Mouse (Mus musculus) midbrain, embryonic 16.5 days (tissue): ENCODE results near the gene D11Wsu47e. TPM values are rescaled to one million over a fixed set of nuclear protein-coding genes. Genes with fewer than 3 reads are reported as not detected.

ENCODE experiments used
- ATAC-seq: fragments of 200-750 bp; cut with Nextera tagmentation; 2 replicates; pipeline ENCODE4 v1.8.0; 2017; ENCODE audit warnings: moderate TSS enrichment
- H3K27ac ChIP-seq: fragments of 300-500 bp; sonication (generic); 2 replicates; pipeline ENCODE4 v1.5.1; 2014; ENCODE audit warnings: mild to moderate bottlenecking, low read length, mixed read lengths
- H3K27me3 ChIP-seq: fragments of 300-500 bp; sonication (generic); 2 replicates; pipeline ENCODE4 v1.6.1; 2014; ENCODE audit warnings: low read depth, low read length, mixed read lengths; ENCODE audit not compliant: control insufficient read depth, insufficient read depth
- H3K36me3 ChIP-seq: fragments of 300-500 bp; sonication (generic); 2 replicates; pipeline ENCODE4 v1.6.1; 2014; ENCODE audit warnings: mild to moderate bottlenecking, low read length, moderate library complexity, mixed read lengths; ENCODE audit not compliant: control insufficient read depth, insufficient read depth
- H3K4me1 ChIP-seq: fragments of 300-500 bp; sonication (generic); 2 replicates; pipeline ENCODE4 v1.6.1; 2014; ENCODE audit warnings: mild to moderate bottlenecking, low read length, mixed read lengths; ENCODE audit not compliant: control insufficient read depth, insufficient read depth
- H3K4me2 ChIP-seq: fragments of 300-500 bp; sonication (generic); 2 replicates; pipeline ENCODE4 v1.6.1; 2014; ENCODE audit warnings: mild to moderate bottlenecking, low read length, mixed read lengths
- H3K4me3 ChIP-seq: fragments of 300-500 bp; sonication (generic); 2 replicates; pipeline ENCODE4 v1.5.1; 2014; ENCODE audit warnings: low read depth, mild to moderate bottlenecking, low read length, moderate library complexity, mixed read lengths
- H3K9ac ChIP-seq: fragments of 300-500 bp; sonication (generic); 2 replicates; pipeline ENCODE4 v1.6.1; 2014; ENCODE audit warnings: low read depth, low read length, mixed read lengths
- H3K9me3 ChIP-seq: fragments of 300-500 bp; sonication (generic); replicated peaks from 2 replicates; pipeline ENCODE4 v1.6.1; 2014; ENCODE audit warnings: mild to moderate bottlenecking, low read length, mixed read lengths; ENCODE audit not compliant: control insufficient read depth, poor library complexity, severe bottlenecking
- WGBS: fragments of 180-500 bp; shearing (Covaris S2); extraction: QIAGEN DNeasy Blood & Tissue Kit; methylation state at CpG from one replicate; pipeline ENCODE4 v1.1.7; 2014; 5-methylcytosine and 5-hydroxymethylcytosine counted together
- polyA plus RNA-seq: library from polyadenylated mRNA; unstranded; fragments of >200 nt; fragmentation: Nextera tagmentation; extraction: Ambion mirVana; gene quantifications from 2 replicates; pipeline ENCODE4 v1.2.1, GENCODE M21; 2015

Gene D11Wsu47e
- polyA plus RNA-seq, 1 experiment from 2014 or later, result 24.5 TPM

DNA sequence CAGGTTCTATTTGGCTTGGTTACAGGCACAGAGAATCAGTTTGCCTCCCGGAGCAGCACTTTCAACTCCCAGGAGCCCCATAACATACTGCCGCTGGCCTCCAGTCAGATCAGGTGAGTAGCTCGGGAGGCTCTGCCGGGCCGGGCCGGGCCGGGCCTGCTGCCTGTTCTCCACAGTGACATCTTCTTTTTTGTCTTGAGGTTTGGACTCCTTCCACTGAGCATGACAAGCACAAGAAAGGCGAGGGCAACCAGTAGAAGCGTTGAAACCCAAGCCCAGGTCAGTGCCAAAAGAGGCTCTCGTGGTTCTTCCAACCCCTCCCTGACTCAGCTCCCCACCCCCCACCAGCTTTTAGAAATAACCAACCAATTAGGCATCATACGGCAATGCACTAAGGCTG, 23.3 kb upstream of the D11Wsu47e start:
- Histone ChIP-seq H3K36me3 (peaks cover 49% of the 10 kb centered on the region), H3K27me3 (no peaks in the 10 kb centered on the region), H3K9me3 (no peaks in the 10 kb centered on the region), H3K27ac (no peak overlapping the region), H3K4me1 (no peaks in the 10 kb centered on the region), H3K9ac (no peak overlapping the region), H3K4me3 (no peak overlapping the region), H3K4me2 (no peak overlapping the region)
- WGBS, result 95% methylated on average over 11 of the region's 11 CpGs
- no peak for ATAC-seq

DNA sequence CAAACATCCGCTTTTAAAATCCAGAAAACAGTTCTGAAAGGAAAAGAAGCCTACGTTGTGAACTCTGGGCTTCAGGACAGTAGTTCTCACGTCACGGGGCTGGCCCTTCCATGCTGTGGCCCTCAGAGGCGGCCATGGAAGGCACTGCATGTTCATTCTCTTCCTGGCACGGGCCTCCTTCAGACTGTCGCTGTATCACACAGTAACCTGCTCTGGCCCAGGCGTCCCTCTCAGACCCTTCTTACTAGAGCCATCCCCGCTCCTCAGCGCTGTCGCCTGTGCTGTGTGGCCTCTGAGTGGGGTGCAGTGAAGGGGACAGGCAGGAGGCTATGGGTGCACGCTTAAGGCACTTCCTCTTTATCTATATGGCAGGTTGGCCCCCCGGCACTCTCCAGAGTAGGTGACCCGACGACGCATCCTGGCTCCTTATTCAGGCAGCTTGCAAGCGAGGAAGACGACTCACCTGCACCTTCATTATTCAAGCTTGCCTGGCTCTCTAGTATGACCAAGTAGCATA, 22.3 kb upstream of the D11Wsu47e start:
- Histone ChIP-seq H3K9me3 (no peaks in the 10 kb centered on the region), H3K36me3 (peaks cover 40% of the 10 kb centered on the region), H3K27ac (no peak overlapping the region), H3K4me1 (no peaks in the 10 kb centered on the region), H3K4me2 (no peak overlapping the region), H3K27me3 (no peaks in the 10 kb centered on the region), H3K9ac (no peak overlapping the region), H3K4me3 (no peak overlapping the region)
- 93% methylated on average over 18 of the region's 18 CpGs for WGBS
- ATAC-seq, result no peak

DNA sequence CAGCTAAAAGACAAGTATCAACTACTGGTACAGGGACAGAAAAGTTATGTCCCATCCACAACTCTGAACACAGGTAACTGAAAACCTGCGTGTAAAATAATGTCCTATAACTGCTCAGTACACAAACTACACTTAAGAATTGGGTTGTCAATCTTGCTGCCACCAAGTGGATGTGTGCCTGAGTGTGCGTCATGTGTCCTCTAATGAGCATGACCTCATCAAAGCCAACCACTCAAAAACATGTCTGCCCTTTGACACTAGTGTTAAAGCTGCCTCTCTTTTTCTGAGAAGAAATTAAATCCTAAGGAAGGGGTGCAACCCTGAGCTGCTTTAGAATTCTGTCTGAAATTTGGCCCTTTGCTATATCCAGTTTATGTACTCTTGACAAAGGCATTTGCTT, 19.9 kb upstream of the D11Wsu47e start:
- Histone ChIP-seq H3K4me2 (no peak overlapping the region), H3K27me3 (no peaks in the 10 kb centered on the region), H3K27ac (no peak overlapping the region), H3K36me3 (peaks cover 26% of the 10 kb centered on the region), H3K4me1 (no peaks in the 10 kb centered on the region), H3K9ac (no peak overlapping the region), H3K9me3 (no peaks in the 10 kb centered on the region), H3K4me3 (no peak overlapping the region)
- no peak for ATAC-seq
- WGBS, result 62% methylated on average over 2 of the region's 2 CpGs

GRCm38 (mm10) chr11:113666205-113666604, 18.0 kb upstream of the D11Wsu47e start:
- H3K9ac ChIP-seq, result no peak overlapping the region
- no peaks in the 10 kb centered on the region for H3K9me3 ChIP-seq
- no peaks in the 10 kb centered on the region for H3K4me1 ChIP-seq
- peaks cover 17% of the 10 kb centered on the region for H3K36me3 ChIP-seq
- no peaks in the 10 kb centered on the region for H3K27me3 ChIP-seq
- WGBS, result 86% methylated on average over 6 of the region's 6 CpGs
- no peak overlapping the region for H3K4me3 ChIP-seq
- H3K27ac ChIP-seq, result no peak overlapping the region
- no peak overlapping the region for H3K4me2 ChIP-seq
- ATAC-seq, result no peak

GRCm38 (mm10) chr11:113666648-113667047, 17.6 kb upstream of the D11Wsu47e start:
- WGBS, result 74% methylated on average over 10 of the region's 10 CpGs
- Histone ChIP-seq H3K4me3 (no peak overlapping the region), H3K9me3 (no peaks in the 10 kb centered on the region), H3K27me3 (no peaks in the 10 kb centered on the region), H3K4me2 (no peak overlapping the region), H3K9ac (no peak overlapping the region), H3K36me3 (peaks cover 15% of the 10 kb centered on the region), H3K4me1 (no peaks in the 10 kb centered on the region), H3K27ac (no peak overlapping the region)
- ATAC-seq, result no peak

DNA sequence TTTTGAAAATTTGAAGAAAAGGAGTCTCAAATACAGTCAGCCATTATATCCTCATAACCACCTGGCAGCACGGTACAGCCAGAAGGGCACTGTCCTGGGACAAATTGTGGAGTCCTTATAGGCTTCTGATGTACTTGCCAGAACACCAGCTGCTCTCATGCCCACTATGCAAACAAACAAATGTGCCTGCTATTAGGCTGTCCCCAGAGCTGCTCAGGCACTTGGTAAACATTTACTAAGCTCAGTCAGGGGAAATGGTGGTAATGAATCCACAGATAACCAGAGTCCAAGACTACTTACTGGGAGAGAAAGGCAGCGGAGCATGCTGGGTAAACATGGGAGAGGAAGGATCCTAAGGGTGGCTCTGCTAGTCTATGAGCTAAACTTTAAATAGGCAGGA, 17.1 kb upstream of the D11Wsu47e start:
- no peak overlapping the region for H3K9ac ChIP-seq
- no peaks in the 10 kb centered on the region for H3K27me3 ChIP-seq
- no peaks in the 10 kb centered on the region for H3K4me1 ChIP-seq
- H3K4me3 ChIP-seq, result no peak overlapping the region
- ATAC-seq, result no peak
- no peaks in the 10 kb centered on the region for H3K9me3 ChIP-seq
- no peak overlapping the region for H3K27ac ChIP-seq
- no peak overlapping the region for H3K4me2 ChIP-seq
- 65% methylated on average over 2 of the region's 2 CpGs for WGBS
- H3K36me3 ChIP-seq, result peaks cover 11% of the 10 kb centered on the region; the same call in 1 of the 2 replicates

DNA sequence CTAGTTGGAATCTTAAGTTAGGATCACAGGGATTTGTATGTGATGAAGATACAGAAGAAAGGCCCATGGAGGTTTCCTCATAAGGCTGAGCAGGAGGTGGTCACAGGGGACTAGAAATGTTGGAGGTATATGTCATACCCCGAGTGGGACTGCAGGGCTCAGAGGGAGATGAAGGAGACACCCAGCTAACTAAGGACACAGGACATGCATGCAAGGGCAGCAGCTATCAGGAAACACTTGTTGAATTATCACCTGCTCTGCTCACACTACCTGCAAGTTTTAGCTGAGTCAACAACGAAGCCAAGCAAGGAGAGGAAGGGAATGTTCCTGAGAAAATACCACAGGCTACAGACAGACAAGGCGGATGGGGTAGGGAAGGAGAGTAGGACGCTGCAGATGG, 16.5 kb upstream of the D11Wsu47e start:
- no peaks in the 10 kb centered on the region for H3K4me1 ChIP-seq
- 95% methylated on average over 4 of the region's 4 CpGs for WGBS
- no peak for ATAC-seq
- H3K27ac ChIP-seq, result no peak overlapping the region
- H3K9me3 ChIP-seq, result no peaks in the 10 kb centered on the region
- no peak overlapping the region for H3K4me2 ChIP-seq
- no peak overlapping the region for H3K9ac ChIP-seq
- peaks cover 11% of the 10 kb centered on the region; the same call in 1 of the 2 replicates for H3K36me3 ChIP-seq
- no peaks in the 10 kb centered on the region for H3K27me3 ChIP-seq
- no peak overlapping the region for H3K4me3 ChIP-seq

DNA sequence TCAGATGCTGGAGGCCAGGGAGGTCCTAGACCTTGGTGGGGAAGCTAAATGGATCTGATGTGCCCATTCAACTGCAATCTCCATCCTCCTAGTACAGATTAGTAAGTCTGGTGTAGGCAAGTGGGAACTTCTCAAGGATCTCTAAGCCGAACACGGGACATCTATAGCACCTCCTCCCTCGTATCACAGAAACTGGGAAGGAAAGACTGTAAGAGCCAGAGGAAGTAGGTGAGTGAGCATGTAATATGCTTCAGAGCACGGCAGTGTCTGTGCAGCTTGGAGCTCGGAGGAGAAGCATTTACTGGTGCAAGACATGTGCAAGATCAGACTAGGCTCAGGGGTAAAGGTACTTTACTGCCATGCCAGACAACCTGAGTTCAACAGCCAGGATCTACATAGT, 15.4 kb upstream of the D11Wsu47e start:
- WGBS, result 92% methylated on average over 5 of the region's 5 CpGs
- ATAC-seq, result no peak
- H3K4me3 ChIP-seq, result no peak overlapping the region
- no peaks in the 10 kb centered on the region for H3K27me3 ChIP-seq
- no peaks in the 10 kb centered on the region for H3K4me1 ChIP-seq
- H3K9ac ChIP-seq, result no peak overlapping the region
- 0 out of 2 replicates have a peak, but pooled peaks cover 10% of the 10 kb centered on the region for H3K36me3 ChIP-seq
- no peak overlapping the region for H3K4me2 ChIP-seq
- H3K9me3 ChIP-seq, result no peaks in the 10 kb centered on the region
- no peak overlapping the region for H3K27ac ChIP-seq

DNA sequence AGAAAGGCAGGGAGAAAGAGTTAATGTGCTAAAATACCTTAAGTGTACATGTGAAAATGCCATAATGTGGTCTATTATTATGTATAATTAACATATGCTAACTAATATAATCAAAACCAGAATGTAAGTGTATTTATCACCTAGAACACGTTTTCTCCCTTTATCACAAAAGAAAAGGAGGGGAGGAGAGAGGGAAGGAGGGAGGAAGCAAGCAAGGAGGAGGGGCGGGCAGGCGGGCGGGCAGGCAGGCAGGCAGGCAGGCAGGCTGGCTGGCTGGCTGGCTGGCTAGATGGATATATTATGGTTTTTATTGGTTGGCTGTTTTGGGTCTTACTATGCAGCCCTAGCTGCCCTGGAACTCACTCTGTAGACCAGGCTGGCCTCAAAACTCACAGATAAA, 14.5 kb upstream of the D11Wsu47e start:
- no peaks in the 10 kb centered on the region for H3K4me1 ChIP-seq
- H3K36me3 ChIP-seq, result 0 out of 2 replicates have a peak, but pooled peaks cover 8% of the 10 kb centered on the region
- whole genome bisulfite sequencing, result 84% methylated on average over 4 of the region's 4 CpGs
- H3K9me3 ChIP-seq, result no peaks in the 10 kb centered on the region
- no peak overlapping the region for H3K27ac ChIP-seq
- H3K4me2 ChIP-seq, result no peak overlapping the region
- no peaks in the 10 kb centered on the region for H3K27me3 ChIP-seq
- H3K4me3 ChIP-seq, result no peak overlapping the region
- ATAC-seq, result no peak
- no peak overlapping the region for H3K9ac ChIP-seq
